ENCODE assay signal across 8 mouse cellular contexts in genomic region chr2:104493021-104493950, GRCm38 (mm10). TPM values are rescaled to one million over a fixed set of nuclear protein-coding genes. Genes with fewer than 3 reads are reported as not detected.
DNase-seq lines count a peak whose midpoint lies in the region; ATAC-seq and TF ChIP-seq lines count a peak whose summit lies in the region.

No protein-coding gene starts in this region.

- peak; percentile 52 for ATAC-seq in heart, embryonic 14.5 days (ENCODE audit: insufficient number of reproducible peaks, insufficient read depth, low FRiP score, low read depth)
- ATAC-seq in liver, embryonic 13.5 days (ENCODE audit: low read depth): peak; percentile 77
- ATAC-seq in stomach, embryonic 16.5 days (ENCODE audit: insufficient read depth, low FRiP score): peak; percentile 71

- peaks cover 33% of the 10 kb centered on the region for H3K79me2 ChIP-seq in CH12.LX (replicated peaks; ENCODE audit: control insufficient read depth, extremely low read depth, insufficient read depth, poor library complexity, severe bottlenecking)

- no peak for TF ChIP-seq RAD21 in CH12.LX (IDR thresholded peaks at IDR 0.05; ENCODE audit: low read depth, low read length)

- dilution Hi-C loops in CH12.LX (cut with MboI; ENCODE audit: extremely low pct_ligation_motif_present, extremely low pct_unique_long_range_greater_than_20kb, low sequenced_read_pairs): no loop called here

- TF ChIP-seq EP300 in CH12.LX (IDR thresholded peaks at IDR 0.05; ENCODE audit: low read length): no peak

- peak in 1 of 2 experiments; percentile 14; a peak in 1 of 4 replicates for TF ChIP-seq CTCF in CH12.LX (conservative IDR thresholded peaks at IDR 0.05 in 1 of 2, IDR thresholded peaks at IDR 0.05 in 1 of 2; ENCODE audit: low read depth in 2 of 2, low read length in 2 of 2)

- DNase-seq in CH12.LX (ENCODE audit: extremely low read depth): peak; percentile 71
- DNase-seq in c-Kit-negative CD71-positive TER-119-positive erythroid progenitor cells, embryonic 14.5 days (ENCODE audit: low read depth, low spot score): peak; percentile 70
- peak; percentile 32 for DNase-seq in fibroblast of lung, adult 2 months (ENCODE audit: low read depth)
- peak; percentile 78 to 88 for DNase-seq in kidney, postnatal 25 days
- DNase-seq in liver, embryonic 13.5 days: peak; percentile 74
- peak; percentile 58 to 76 for DNase-seq in natural killer cell, adult 2 months (ENCODE audit: low spot score in 2 of 2)

- H3K9me3 ChIP-seq in CH12.LX (replicated peaks; ENCODE audit: low read length): no peaks in the 10 kb centered on the region
- no peaks in the 10 kb centered on the region for H3K9me3 ChIP-seq in heart, embryonic 14.5 days (ENCODE audit: control insufficient read depth, low read length)
- no peaks in the 10 kb centered on the region for H3K9me3 ChIP-seq in liver, embryonic 13.5 days (replicated peaks)
- no peaks in the 10 kb centered on the region for H3K9me3 ChIP-seq in stomach, embryonic 16.5 days (replicated peaks; ENCODE audit: control insufficient read depth, low read length)

- peak overlapping the region; percentile 99 for H3K9ac ChIP-seq in CH12.LX (ENCODE audit: insufficient read depth, low read depth)
- H3K9ac ChIP-seq in heart, embryonic 14.5 days (ENCODE audit: low read length): peak overlapping the region; percentile 100
- peak overlapping the region; percentile 99 for H3K9ac ChIP-seq in liver, embryonic 13.5 days
- peak overlapping the region; percentile 98 for H3K9ac ChIP-seq in stomach, embryonic 16.5 days (ENCODE audit: low read length)

- under 1% methylated on average over 92 of the region's 99 CpGs for WGBS in heart, embryonic 14.5 days
- under 1% methylated on average over 99 of the region's 99 CpGs for WGBS in liver, embryonic 13.5 days (ENCODE audit: insufficient replicate concordance)
- under 1% methylated on average over 99 of the region's 99 CpGs for WGBS in stomach, embryonic 16.5 days

- peak overlapping the region; percentile 79 to 92 (median 85) for H3K4me3 ChIP-seq in CH12.LX (replicated peaks in 1 of 3; ENCODE audit: low read depth in 2 of 3, low read length in 2 of 3, poor library complexity in 1 of 3)
- peak overlapping the region; percentile 82 to 91 for H3K4me3 ChIP-seq in heart, embryonic 14.5 days (ENCODE audit: control insufficient read depth in 1 of 2, insufficient read depth in 1 of 2, low read depth in 1 of 2, low read length in 2 of 2)
- H3K4me3 ChIP-seq in liver, embryonic 13.5 days (replicated peaks): peak overlapping the region; percentile 92
- peak overlapping the region; percentile 73 for H3K4me3 ChIP-seq in stomach, embryonic 16.5 days (replicated peaks; ENCODE audit: low read length)

- peak; percentile 63 for TF ChIP-seq POLR2A in CH12.LX (IDR thresholded peaks at IDR 0.05; ENCODE audit: low read depth, low read length)

- H3K27me3 ChIP-seq in CH12.LX (replicated peaks): no peaks in the 10 kb centered on the region
- no peaks in the 10 kb centered on the region for H3K27me3 ChIP-seq in heart, embryonic 14.5 days (ENCODE audit: control insufficient read depth, insufficient read depth, low read length)
- H3K27me3 ChIP-seq in liver, embryonic 13.5 days: no peaks in the 10 kb centered on the region
- H3K27me3 ChIP-seq in stomach, embryonic 16.5 days (ENCODE audit: control insufficient read depth, insufficient read depth, low read length): no peaks in the 10 kb centered on the region

- peak overlapping the region; percentile 39 for H3K4me2 ChIP-seq in CH12.LX (ENCODE audit: insufficient read depth, low read depth, poor library complexity, severe bottlenecking)
- peak overlapping the region; percentile 78 for H3K4me2 ChIP-seq in heart, embryonic 14.5 days (ENCODE audit: low read length)
- peak overlapping the region; percentile 90 for H3K4me2 ChIP-seq in liver, embryonic 13.5 days
- peak overlapping the region; percentile 73 for H3K4me2 ChIP-seq in stomach, embryonic 16.5 days (ENCODE audit: low read depth, low read length)

- peaks cover 5 to 40% of the 10 kb centered on the region in 2 experiments; a peak in 3 of 4 replicates for H3K4me1 ChIP-seq in CH12.LX (ENCODE audit: control insufficient read depth in 1 of 2, insufficient read depth in 2 of 2)
- H3K4me1 ChIP-seq in heart, embryonic 14.5 days (ENCODE audit: control insufficient read depth in 2 of 2, insufficient read depth in 2 of 2, low read length in 2 of 2): peaks cover 14 to 24% of the 10 kb centered on the region in 2 experiments
- H3K4me1 ChIP-seq in liver, embryonic 13.5 days (replicated peaks): peaks cover 41% of the 10 kb centered on the region
- H3K4me1 ChIP-seq in stomach, embryonic 16.5 days (ENCODE audit: control insufficient read depth, insufficient read depth, low read length): peaks cover 29% of the 10 kb centered on the region

- in situ Hi-C loops in CH12.LX (cut with MboI; ENCODE audit: low pct_ligation_motif_present, low pct_unique_long_range_greater_than_20kb, low sequenced_read_pairs): loop anchor here (10.0 kb wide), 1 partner anchor 72 kb away; no protein-coding TSS in a partner anchor

- H3K36me3 ChIP-seq in CH12.LX (replicated peaks in 1 of 2; ENCODE audit: control insufficient read depth in 1 of 2, insufficient read depth in 1 of 2, low read length in 1 of 2): peaks cover 0 to 7% of the 10 kb centered on the region in 2 experiments
- no peaks in the 10 kb centered on the region for H3K36me3 ChIP-seq in heart, embryonic 14.5 days (ENCODE audit: control insufficient read depth, insufficient read depth, low read length)
- H3K36me3 ChIP-seq in liver, embryonic 13.5 days: no peaks in the 10 kb centered on the region
- H3K36me3 ChIP-seq in stomach, embryonic 16.5 days (ENCODE audit: control insufficient read depth, insufficient read depth, low read length): no peaks in the 10 kb centered on the region

- peak overlapping the region; percentile 92 for H3K27ac ChIP-seq in CH12.LX (ENCODE audit: insufficient read depth, low read depth)
- H3K27ac ChIP-seq in heart, embryonic 14.5 days (replicated peaks in 1 of 2; ENCODE audit: control insufficient read depth in 1 of 2, insufficient read depth in 1 of 2, low read depth in 2 of 2, low read length in 2 of 2): peak overlapping the region; percentile 86 to 100
- peak overlapping the region; percentile 96 for H3K27ac ChIP-seq in liver, embryonic 13.5 days
- H3K27ac ChIP-seq in stomach, embryonic 16.5 days (ENCODE audit: low read length): peak overlapping the region; percentile 99

TF ChIP-seq in CH12.LX, 34 proteins besides CTCF, POLR2A, EP300 and RAD21 (continues in another document):
- TF ChIP-seq ZMIZ1 (IDR thresholded peaks at IDR 0.05; ENCODE audit: low read depth, low read length) (peak; percentile 50), NELFE (IDR thresholded peaks at IDR 0.05; ENCODE audit: low read depth, low read length) (peak; percentile 68; the same call in 1 of the 2 replicates), MEF2A (IDR thresholded peaks at IDR 0.05; ENCODE audit: borderline replicate concordance, low read depth, low read length) (no peak), CHD1 (IDR thresholded peaks at IDR 0.05; ENCODE audit: low read depth, low read length) (no peak), HCFC1 (IDR thresholded peaks at IDR 0.05; ENCODE audit: low read depth, low read length) (no peak; the same call in none of the 2 replicates), JUN (IDR thresholded peaks at IDR 0.05; ENCODE audit: insufficient read depth, low read depth, low read length) (no peak), E2F4 (IDR thresholded peaks at IDR 0.05; ENCODE audit: insufficient replicate concordance, low read depth, low read length) (no peak), MAZ (IDR thresholded peaks at IDR 0.05; ENCODE audit: low read depth, low read length) (no peak), MXI1 (IDR thresholded peaks at IDR 0.05; ENCODE audit: low read depth, low read length) (peak; percentile 93), PAX5 (IDR thresholded peaks at IDR 0.05; ENCODE audit: low read length) (no peak), POLR2AphosphoS2 (IDR thresholded peaks at IDR 0.05; ENCODE audit: low read depth, low read length) (no peak), GABPA (IDR thresholded peaks at IDR 0.05; ENCODE audit: insufficient replicate concordance, low read depth, low read length) (no peak), MAFK (IDR thresholded peaks at IDR 0.05; ENCODE audit: insufficient replicate concordance, low read length) (no peak), BHLHE40 (IDR thresholded peaks at IDR 0.05; ENCODE audit: low read depth, low read length) (peak; percentile 24; the same call in 1 of the 2 replicates), RCOR1 (conservative IDR thresholded peaks at IDR 0.05; ENCODE audit: low read depth, low read length) (no peak), ETS1 (conservative IDR thresholded peaks at IDR 0.05; ENCODE audit: low read depth, low read length) (peak; percentile 36; the same call in 1 of the 2 replicates), IRF4 (IDR thresholded peaks at IDR 0.05; ENCODE audit: low read depth, low read length) (peak; percentile 28; the same call in 1 of the 2 replicates), USF2 (conservative IDR thresholded peaks at IDR 0.05; ENCODE audit: low read depth, low read length) (no peak), ELF1 (IDR thresholded peaks at IDR 0.05; ENCODE audit: low read depth, low read length) (peak; percentile 47; the same call in 1 of the 2 replicates), NRF1 (IDR thresholded peaks at IDR 0.05; ENCODE audit: low read depth, low read length) (peak; percentile 49), CHD2 (IDR thresholded peaks at IDR 0.05; ENCODE audit: low read length) (no peak), TCF12 (IDR thresholded peaks at IDR 0.05; ENCODE audit: low read depth, low read length) (peak; percentile 7; the same call in 1 of the 2 replicates), ZKSCAN1 (IDR thresholded peaks at IDR 0.05; ENCODE audit: borderline replicate concordance, low read depth, low read length) (no peak), ZC3H11A (IDR thresholded peaks at IDR 0.05; ENCODE audit: low read depth, low read length) (no peak), KAT2A (IDR thresholded peaks at IDR 0.05; ENCODE audit: insufficient replicate concordance, low read length) (0 out of 2 replicates have a peak, but pooled peaks have one; percentile 40), MYC (IDR thresholded peaks at IDR 0.05; ENCODE audit: low read depth, low read length) (0 out of 2 replicates have a peak, but pooled peaks have one; percentile 9), UBTF (IDR thresholded peaks at IDR 0.05; ENCODE audit: low read depth, low read length) (peak; percentile 96; the same call in 1 of the 2 replicates), SIN3A (IDR thresholded peaks at IDR 0.05; ENCODE audit: low read length) (peak; percentile 83)

RNA-seq across cellular contexts. Expression of gene Hipk3, which starts 1.0 kb away (rescaled TPM):
- total RNA-seq in CH12.LX (2012; rRNA removed) (14.8 and 17.6 TPM in 2 replicates), CH12.LX (2014; rRNA removed) (16.5 and 16.9 TPM in 2 replicates)
- 15.4 and 19.5 TPM in 2 replicates for polyA plus RNA-seq in CH12.LX (2012; ENCODE audit: insufficient read length, low read depth)
- polyA plus RNA-seq in heart, embryonic 14.5 days (2014; fragmentation: Nextera tagmentation; extraction: Ambion mirVana): 72.7 and 74.0 TPM in 2 replicates
- polyA plus RNA-seq in liver, embryonic 13.5 days (2015; fragmentation: Nextera tagmentation; extraction: Ambion mirVana): 5.3 and 7.5 TPM in 2 replicates
- polyA plus RNA-seq in stomach, embryonic 16.5 days (2015; fragmentation: Nextera tagmentation; extraction: Ambion mirVana): 12.8 and 14.3 TPM in 2 replicates

Comparison
In these comparisons a context has a peak if more than half of its experiments do, and no peak if none do; other contexts are left out.
1. Peak in every context shown above with its lines: DNase-seq, ATAC-seq, H3K4me3 ChIP-seq and H3K27ac ChIP-seq.
2. DNase-seq: peak in every context shown above with its lines; median percentile 83 in kidney, postnatal 25 days; 74 in liver, embryonic 13.5 days; 71 in CH12.LX; 70 in c-Kit-negative CD71-positive TER-119-positive erythroid progenitor cells, embryonic 14.5 days; 67 in natural killer cell, adult 2 months; 32 in fibroblast of lung, adult 2 months.
3. H3K4me2 ChIP-seq: peak in every context shown above with its lines; median percentile 90 in liver, embryonic 13.5 days; 78 in heart, embryonic 14.5 days; 73 in stomach, embryonic 16.5 days; 39 in CH12.LX.